Mouse (Mus musculus): Measurements from ENCODE around the gene Chrm3.

Chrm3 gene

GRCm38 (mm10) chr13:10068927-10069580 is 291.6 kb downstream of the Chrm3 start:
- DNase-seq (ENCODE audit: low spot score), result no peak

- DNase-seq (ENCODE audit: low spot score), result peak; percentile 19
Observed at GRCm38 (mm10) chr13:10066829-10067618, 293.6 kb downstream of the Chrm3 start.

GRCm38 (mm10) chr13:10065776-10066175 is 294.9 kb downstream of the Chrm3 start:
- no peak for DNase-seq (ENCODE audit: low spot score)

- no peak for DNase-seq (ENCODE audit: low spot score)
Observed at GRCm38 (mm10) chr13:10062681-10063080, 298.0 kb downstream of the Chrm3 start.

DNA sequence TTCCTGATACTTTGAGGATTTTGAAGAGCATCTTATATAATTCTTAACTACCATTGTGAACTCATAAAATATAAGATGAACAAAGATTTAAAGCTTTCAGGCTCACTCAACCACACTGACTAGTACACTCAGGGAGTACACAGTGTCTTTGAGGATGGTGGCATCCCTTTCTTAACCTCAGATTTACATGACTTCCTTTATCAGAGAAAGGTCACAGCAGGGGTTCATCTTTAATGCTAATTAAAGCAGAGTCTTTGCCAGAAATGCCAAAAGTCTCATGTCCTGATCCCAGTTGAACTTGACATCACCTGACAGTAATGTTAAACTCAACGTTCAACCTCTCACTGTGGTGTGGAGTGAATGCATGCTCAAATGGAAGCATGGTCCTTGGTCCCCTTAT is 301.7 kb downstream of the Chrm3 start:
- DNase-seq (ENCODE audit: low spot score), result no peak

- DNase-seq (ENCODE audit: low spot score), result no peak
Observed at GRCm38 (mm10) chr13:10057644-10058198, 302.9 kb downstream of the Chrm3 start.

- no peak for DNase-seq (ENCODE audit: low spot score)
Observed at GRCm38 (mm10) chr13:10054086-10054485, 306.6 kb downstream of the Chrm3 start.

- no peak for DNase-seq (ENCODE audit: low spot score)
Observed at GRCm38 (mm10) chr13:10053301-10053889, 307.3 kb downstream of the Chrm3 start.

- no peak for DNase-seq (ENCODE audit: low spot score)
Observed at GRCm38 (mm10) chr13:10045651-10046350, 314.8 kb downstream of the Chrm3 start.

DNA sequence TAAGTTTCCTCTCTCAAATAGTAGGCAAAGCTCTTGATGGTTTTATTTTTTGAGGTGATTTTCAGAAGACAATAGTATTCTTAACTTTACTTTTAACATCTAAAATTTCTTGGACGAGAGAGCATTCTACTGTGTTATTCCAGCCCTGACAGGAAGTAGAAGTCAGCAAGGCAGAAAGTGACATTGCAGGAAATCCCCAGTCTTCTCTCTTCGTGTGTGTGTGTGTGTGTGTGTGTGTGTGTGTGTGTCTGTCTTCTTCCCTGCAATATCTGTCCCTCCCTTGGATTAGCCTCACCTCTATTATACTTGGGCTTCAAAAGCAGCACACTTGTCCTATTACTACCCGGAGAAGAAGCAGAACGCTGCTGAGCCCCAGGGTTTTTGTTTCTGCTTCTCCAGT is 316.6 kb downstream of the Chrm3 start:
- DNase-seq (ENCODE audit: low spot score), result no peak

- no peak for DNase-seq (ENCODE audit: low spot score)
Observed at GRCm38 (mm10) chr13:10033570-10034399, 326.9 kb downstream of the Chrm3 start.

DNA sequence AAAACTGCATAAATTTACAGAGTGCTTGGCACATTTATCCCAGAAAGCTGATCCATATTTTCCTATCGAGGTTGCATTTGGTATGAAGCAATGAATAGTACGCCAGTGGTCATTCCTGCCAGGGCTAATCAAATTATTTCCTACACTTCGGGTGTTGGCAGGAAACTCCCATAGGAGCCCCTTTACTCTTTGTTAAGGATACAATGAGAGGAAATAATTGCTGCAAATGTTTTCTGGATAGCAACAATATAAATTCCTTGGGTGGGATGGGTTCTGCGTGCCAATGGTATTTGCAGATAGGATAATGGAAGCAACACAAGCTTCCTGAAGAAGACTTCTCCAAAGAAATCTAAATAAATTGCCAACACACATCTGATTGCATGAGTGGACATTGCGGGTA is 329.1 kb downstream of the Chrm3 start:
- no peak for DNase-seq (ENCODE audit: low spot score)

- DNase-seq (ENCODE audit: low spot score), result no peak
Observed at GRCm38 (mm10) chr13:10029944-10030343, 330.7 kb downstream of the Chrm3 start.

- no peak for DNase-seq (ENCODE audit: low spot score)
Observed at GRCm38 (mm10) chr13:10025134-10025533, 335.5 kb downstream of the Chrm3 start.

DNA sequence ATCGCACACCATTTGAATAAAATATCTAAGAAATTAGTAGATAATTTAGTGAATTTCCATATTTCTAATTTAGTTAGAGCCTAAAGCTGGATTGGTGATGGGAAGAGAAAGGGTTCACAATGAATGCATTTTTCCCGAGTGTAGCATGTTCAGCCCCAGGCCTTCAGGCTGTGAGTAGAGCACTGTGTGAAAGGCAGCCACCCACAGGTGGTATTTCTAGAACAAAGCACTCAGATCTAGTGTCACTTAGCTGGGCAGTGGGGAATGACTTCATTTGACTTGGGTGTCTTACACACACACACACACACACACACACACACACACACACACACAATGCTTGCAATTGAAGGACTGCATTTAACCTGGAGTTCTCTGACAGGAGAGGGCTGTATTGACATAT is 337.5 kb downstream of the Chrm3 start:
- DNase-seq (ENCODE audit: low spot score), result no peak

DNA sequence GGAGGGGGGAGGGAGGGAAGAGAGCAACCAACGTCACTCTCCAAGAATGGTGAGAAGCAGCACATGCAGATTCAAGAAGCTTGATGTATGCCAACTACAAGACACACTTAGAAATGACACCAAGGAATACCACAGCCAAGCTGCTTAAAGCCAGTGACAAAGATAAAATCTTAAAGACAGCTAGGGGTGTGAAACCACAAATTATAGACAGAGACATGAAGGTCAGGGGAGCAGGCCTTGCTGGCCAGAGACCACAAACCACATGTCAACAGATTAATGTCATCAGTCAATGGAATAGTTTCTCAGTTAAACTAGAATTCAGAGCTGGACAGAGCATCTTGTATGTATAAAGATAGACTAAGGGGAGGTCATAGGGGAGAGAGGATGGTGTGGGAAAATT is 341.4 kb downstream of the Chrm3 start:
- no peak for DNase-seq (ENCODE audit: low spot score)

- no peak for DNase-seq (ENCODE audit: low spot score)
Observed at GRCm38 (mm10) chr13:10002916-10003315, 357.7 kb downstream of the Chrm3 start.

DNA sequence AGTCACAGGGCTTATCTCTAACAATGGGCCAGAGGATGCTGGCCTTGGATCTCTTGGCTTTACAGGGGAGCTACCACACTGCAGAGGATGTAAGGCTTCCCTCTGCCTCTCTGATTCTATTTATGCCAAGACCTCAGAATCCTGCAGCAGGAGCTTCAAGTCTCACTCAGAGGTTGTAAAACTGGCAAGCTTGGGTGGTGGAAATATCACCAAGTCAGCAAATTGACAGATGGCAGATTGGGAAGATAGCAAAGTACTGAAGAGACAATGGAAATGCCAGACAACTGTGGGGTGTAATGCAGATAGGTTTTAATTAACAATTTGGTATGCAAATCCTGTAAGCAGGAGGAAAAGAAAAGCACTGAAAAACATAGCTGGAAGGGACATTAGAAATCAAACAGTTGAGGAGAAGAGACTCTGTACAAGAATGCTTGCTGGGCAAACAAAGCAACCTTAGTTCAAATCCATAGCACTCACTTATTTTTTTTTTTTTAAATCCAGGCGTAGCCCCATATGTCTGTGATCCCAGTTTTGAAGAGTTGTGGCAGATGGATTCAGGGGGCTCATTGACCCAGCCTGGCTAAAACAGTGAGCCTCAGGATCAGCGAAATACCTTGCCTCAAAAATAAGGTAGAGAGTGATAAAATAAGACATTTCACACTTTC is 362.9 kb downstream of the Chrm3 start:
- no peak for DNase-seq (ENCODE audit: low spot score)

GRCm38 (mm10) chr13:9995852-9996251 is 364.8 kb downstream of the Chrm3 start:
- no peak for DNase-seq (ENCODE audit: low spot score)

DNA sequence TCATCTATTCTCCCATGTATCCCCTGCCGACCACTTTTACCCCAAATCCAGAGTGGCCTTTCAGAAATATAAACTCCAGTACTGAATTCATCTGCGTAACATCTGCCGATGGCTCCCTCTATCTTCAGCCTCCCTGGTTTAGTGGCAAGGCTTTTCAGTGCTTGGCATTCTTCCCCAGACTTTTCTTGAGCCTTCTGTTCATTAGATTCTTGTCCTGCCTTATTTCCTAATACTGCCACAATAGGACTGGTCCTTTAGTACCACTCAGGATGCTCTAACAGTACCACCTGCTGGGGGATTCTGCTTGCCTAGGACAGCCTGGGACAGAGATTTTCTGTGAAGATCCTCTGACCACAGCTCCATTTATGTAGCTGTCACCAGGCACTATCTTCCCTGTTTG is 367.1 kb downstream of the Chrm3 start:
- DNase-seq (ENCODE audit: low spot score), result no peak

DNA sequence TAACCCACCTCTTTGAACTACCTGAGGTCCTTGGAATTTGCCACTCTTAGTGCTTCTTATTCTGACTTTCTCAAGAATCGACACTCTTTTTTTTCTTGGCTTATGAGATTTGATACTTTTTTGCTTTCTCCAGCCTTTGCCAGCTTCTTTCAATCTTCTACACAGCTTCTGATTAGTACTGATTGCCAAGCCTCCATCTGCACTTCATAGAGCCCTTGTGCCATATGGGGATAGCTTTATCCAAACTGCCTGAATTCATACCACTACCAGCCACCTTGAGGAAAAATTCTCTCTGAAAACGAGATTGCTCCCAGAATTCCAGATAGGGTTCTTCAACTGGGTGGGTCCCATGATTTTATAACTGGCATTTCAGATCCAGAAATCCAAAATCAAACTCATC is 368.0 kb downstream of the Chrm3 start:
- DNase-seq (ENCODE audit: low spot score), result no peak

Measured in yolk sac, embryonic 10.5 days (tissue).